Mouse (Mus musculus): ENCODE data around the gene Secisbp2.
"Not testable (repeated sequence)": the region's sequence is repeated elsewhere in the genome, so short reads cannot be mapped to it uniquely, and the experiment has no call there.

Secisbp2 gene

DNA sequence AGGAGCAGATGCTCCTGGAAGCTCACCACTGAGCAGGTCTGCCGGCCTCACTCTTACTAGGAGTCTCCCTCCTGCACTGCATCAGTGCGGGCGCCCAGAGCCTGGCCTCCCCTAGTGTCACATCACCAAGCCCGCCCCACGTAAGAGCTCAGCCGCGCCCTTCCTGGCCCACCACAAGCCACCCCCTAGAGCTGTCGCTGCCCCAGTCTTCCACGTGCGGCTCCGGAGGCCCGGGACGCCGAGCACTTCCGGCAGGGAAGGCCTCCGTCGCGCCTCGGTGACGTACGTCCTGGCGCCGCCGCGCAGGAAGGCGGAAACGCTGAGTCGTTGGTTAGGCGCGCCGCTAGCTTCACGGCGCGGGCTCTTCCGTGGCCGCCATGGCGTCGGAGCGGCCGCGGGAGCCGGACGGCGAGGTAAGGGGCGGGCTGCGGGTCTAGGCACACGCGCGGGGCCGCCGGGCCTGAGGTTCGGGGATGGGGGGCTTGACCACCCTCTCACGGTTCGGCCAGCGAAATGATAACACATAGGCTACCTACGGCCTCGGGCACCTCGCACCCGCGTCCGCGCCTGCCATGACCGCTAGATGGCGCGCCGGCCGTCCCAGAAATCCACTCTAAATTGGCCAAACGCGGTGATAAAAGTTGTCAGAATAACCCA is at the start of gene Secisbp2:
TSS of gene Secisbp2 (plus strand) at position 290 of the 657 bp plus-strand sequence.
- DNase-seq (ENCODE audit: low spot score) = peak; percentile 84

DNA sequence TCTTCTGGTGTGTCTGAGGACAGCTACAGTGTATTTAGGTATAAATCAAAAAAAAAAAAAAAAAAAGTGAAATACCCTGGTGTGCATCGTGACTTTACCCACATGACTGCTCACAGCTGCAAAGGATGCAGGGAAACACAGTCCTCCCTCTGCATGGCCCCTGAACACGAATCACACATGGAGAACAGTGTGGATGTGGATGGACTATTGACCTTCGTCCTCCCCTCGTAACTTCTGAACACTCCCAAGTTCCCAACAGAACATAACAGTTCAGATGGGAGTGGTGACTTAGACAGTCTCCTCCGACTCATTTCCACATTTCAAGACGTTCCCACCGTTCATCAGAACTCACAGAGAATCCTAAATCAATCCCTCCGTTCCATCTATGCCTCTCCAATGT is 48.7 kb upstream of the Secisbp2 start:
- DNase-seq (ENCODE audit: low spot score) = no peak

DNA sequence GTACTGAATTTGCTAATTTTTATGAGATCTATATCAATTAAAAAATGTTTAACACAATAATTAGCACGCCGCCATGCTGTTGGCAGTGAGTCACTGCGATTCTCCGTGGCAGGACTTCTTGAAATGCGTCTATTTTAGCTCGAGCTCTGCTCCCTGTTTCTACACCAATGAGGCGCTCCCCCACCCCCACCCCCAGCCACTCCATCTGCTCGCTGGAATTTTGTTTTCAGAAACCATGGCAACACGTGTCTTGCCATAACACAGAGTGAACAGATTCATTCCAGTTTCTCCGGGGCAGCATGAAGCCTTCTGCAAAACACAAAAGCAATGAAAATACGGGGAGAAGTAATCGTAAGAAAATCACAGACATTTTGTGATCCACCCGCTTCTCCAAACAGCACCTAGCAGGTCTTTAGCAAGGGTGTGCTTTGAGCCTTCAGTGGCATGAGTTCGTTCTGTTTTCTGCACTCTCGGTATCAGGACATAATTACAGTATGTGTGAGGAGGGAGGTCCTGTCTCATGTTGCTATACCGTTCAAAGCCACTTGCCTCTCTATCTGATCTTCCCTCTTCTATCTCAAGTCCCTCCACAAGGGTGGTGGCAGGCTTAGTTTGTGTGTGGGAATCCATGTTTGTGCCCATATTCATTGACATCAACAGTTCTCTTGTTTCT is 48.1 kb upstream of the Secisbp2 start:
- no peak for DNase-seq (ENCODE audit: low spot score)

DNA sequence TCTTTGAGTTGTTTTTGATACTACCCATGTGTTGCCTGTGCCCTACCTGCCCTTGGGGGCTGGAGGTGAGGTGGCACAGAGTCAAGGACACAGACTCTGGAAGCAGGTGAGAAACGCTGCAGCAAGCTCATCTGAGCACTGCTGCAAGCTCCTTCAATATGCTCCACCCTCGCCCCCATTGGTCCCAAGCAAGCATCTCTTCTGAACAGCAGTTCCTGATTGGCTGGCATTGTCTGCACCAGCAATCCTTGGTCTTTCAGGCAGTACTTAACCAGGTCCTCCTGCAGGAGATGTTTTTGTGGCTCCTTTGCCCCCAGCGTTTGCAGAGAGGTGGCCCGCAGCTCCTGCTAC is 47.6 kb upstream of the Secisbp2 start:
- DNase-seq (ENCODE audit: low spot score) = no peak

DNA sequence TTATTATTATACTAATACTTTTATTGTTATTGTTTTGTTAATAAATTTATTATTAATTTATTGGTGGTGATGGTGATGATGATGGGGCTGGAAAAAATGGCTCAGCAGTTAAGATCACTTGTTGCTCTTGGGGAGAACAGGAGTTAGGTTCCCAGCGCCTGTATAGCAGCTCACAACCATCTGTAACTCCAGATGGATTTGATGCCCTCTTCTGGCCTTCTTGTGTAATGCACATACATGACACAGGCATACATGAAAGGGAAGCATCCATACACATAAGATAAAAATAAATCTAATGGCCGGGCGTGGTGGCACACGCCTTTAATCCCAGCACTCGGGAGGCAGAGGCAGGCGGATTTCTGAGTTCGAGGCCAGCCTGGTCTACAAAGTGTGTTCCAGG is 42.3 kb upstream of the Secisbp2 start:
- no peak for DNase-seq (ENCODE audit: low spot score)

DNA sequence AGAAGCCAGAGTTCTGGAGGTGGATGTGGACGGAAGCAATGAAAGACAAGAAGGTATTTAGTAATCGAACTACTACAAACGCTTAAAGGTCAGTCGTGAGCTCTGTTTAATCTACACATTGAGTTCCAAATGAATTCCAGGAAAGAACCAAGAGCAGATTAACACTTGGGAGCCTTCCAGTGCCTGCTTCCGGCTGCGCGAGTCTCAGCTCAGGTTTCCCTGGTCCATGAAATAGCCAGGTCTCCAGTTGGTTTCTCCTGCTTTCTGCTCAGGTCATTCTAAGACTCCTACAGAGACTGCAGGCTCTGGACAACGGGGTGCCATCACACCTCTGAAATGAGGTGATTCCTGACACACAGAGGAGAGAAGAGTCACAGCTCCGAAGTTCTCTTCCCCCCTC is 40.4 kb upstream of the Secisbp2 start:
- no peak for DNase-seq (ENCODE audit: low spot score)

DNA sequence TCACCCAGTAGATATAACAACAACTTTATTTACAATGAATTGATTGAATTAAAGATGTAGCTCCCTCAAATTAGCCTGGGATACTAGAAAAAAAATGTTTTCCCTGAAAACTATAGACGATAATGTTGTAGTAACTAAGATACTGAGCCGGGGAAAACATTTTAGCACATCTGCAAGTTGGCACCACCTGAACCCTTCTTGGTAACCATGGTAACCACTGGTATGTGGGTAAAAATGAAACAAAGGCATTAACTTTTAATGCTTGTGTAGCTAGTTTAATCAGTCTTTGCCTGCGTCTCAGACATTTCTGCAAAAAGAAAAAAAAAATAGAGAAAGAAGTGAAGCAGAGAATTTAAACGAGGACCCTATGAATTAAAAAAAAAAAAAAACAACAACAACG is 40.0 kb upstream of the Secisbp2 start:
- no peak for DNase-seq (ENCODE audit: low spot score)

DNA sequence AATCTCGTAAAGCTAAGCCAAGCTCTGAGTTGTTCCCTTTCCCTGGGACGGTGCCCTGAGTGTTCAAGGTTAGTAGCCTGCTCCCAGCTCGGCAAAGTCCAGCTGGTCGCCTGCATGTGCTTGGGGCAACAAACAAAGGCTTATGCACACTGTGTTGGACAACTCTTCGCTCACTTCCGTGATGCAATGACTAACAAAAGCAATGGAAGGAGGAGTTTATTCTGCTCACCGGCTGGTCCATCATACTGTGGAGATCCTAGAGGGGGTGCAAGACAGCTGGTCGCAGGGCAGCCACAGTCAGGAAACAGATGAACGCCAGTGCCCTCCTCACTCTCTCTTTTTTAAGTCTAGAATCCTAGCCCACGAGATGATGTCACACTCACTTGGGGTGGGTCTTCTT is 35.7 kb upstream of the Secisbp2 start:
- DNase-seq (ENCODE audit: low spot score) = no peak

DNA sequence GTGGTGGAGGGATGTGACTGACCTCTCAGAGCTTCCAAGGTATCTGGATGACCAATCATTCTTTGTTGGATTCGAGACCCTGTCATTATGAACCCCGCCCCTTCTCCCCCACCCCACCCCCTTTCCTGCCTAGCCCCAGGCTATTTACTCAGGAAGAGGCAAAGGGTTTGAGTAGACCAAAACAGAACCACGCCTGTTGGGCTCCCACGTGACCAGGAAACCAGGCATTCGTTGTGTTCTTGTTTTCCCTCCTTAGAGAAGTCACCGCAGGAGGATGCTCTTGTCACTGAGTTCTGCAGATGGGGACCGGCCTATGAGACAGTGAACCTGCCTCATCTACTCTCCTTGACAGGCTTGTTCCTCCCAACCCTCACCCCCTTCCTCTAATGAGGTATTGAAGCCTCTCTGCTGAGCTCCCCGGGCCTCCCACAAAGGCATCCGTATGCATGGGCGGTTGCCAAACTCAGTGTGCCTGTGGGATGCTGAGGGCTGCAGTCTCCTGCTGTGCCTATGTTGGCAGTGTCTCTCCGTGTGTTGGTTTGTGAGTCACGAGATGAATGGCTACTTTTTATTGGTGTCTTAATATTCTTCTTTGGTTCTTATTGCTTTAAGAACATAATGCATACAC is 35.0 kb upstream of the Secisbp2 start:
- no peak for DNase-seq (ENCODE audit: low spot score)

DNA sequence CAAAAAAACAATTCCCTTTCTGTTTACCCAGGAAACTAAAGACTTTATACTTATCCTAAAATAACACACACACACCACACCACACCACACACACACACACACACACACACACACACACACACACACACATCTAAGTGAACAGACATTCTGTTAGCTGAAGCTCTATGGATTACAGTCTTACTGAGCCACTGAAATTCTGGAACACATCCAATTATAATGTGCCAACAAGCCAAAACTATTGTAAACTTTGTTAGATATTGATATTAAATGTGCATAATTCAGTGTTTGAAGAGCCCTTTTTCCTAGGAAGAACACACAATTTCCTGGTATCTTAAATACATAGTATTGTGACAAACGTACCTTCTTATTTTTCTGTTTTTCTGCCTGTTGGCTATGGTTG is 34.2 kb upstream of the Secisbp2 start:
- DNase-seq (ENCODE audit: low spot score) = no peak

DNA sequence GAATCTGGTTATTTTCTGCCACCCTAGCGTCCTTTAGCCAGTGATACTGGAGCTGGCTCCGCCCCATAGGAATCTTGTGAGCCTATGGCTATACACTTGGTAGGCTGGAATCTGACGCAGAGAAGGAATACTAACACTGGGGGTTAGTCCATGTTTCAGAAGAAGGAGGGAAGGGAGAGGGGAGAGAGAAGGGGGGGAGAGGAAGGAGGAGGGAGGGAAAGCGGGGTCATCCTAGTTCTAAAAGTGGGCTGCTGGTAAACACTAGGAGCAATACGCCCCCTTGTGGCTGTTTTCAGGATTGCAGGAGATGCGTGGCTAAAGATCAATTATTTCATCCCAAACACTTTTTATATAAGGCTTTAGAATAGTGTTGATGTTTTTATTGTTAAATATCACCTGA is 33.6 kb upstream of the Secisbp2 start:
- DNase-seq (ENCODE audit: low spot score) = no peak

DNA sequence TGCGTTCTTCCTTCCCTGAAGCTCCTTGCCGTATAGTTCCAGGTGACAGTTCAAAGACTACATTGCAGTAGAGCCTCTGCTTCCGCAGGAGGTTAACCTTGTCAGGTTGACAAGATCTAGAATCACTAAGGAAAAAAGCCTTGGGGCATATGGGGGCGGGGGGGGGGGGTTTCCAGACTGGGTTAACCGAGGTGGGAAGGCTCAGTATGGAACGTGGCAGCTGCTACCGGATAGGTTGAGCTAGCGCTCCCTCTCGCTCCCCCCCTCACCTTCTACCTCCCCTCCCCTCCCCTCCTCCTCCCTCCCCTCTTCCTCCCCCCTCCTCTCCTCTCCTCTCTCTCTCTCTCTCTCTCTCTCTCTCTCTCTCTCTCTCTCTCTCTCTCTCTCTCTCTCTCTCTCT is 32.9 kb upstream of the Secisbp2 start:
- DNase-seq (ENCODE audit: low spot score) = no peak

DNA sequence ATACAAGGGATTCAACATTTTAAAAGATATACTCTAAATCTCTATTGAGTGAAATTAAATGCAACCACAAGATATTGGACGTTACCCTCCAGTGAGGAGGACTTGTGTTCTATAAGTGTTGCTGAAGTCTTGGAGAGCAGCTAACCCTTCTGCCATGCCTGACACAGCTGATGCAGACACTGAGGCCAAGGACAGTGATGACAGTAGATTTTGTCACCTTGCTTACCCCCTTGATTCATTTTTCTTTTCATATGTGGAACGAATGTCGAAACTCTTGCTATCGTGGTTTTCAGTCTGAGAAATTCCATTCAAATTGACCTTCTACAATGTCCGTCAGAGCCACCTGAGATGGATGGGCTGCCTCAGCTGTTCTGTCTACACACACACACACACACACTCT is 28.9 kb upstream of the Secisbp2 start:
- DNase-seq (ENCODE audit: low spot score) = no peak

DNA sequence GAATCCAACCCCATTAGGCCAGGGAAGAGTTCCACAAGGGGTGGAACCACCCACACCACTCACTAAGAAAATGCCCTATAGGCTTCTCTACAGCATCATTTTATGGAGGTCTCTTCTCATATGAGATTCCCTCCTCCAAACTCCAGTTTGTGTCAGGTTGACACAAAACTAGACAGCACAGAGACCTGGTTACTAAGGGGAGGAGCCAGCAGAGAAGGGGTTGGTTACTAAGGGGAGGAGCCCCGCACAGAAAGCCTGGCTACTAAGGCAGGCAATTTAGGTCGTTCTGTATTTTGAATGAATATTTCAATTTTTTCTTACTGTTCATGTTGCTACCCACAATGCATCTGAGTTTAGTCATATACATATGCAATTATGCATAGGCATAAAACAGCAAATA is 27.8 kb upstream of the Secisbp2 start:
- DNase-seq (ENCODE audit: low spot score) = no peak

DNA sequence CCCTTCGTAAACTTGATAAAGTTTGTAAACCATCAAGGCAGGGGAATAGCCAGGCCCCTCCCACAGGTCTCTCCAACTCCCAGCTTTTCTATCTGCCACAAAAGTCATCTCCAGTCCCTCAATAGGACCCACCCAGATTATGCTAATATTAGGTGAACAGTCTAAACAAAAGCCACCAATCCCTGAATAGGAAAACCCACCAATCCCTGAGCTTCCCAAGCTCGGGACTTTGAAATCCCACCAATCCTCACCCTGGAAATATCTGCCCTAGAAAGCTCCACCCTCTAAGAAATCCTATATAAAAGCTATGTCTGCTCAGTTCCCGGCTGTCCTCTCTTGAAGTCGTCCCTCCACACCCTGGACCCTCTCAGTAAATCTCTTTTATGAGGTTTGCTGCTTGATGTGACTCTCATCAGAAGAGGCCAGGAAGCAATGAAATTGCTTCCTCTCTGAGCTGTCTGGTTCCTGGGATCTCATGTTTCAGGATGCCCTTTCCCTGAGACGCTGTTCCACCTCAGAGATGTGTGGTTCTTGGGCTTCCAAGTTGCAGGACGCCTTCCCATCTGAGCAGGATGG is 23.1 kb upstream of the Secisbp2 start:
- no peak for DNase-seq (ENCODE audit: low spot score)

DNA sequence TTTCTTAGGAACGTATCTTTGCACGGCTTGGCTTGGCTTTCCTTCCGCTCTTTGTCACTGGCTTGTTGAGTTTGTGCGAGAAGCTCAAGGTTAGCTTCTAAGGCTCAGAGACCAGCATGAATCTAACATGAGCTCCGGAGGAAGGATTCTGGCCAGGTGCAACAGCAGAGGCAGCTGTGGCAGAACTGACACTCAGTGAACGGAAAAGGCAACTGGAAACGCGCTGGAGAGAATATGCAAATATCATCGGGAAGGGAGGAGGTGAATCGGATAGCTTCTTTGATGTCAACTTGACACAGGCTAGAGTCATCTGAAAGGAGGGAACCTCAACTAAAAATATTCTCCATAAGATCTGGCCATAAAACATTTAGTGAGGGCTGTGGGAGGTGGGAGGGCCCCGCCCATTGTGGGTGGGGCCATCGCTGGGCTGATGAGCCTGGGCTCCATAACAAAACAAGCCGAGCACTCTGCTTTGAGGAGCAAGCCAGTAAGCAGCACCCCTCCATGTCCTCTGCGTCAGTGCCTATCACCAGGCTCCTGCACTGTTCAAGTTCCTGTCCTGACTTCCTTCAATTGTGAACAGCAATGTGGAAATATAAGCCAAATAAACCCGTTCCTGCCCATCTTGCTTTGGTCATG is 20.0 kb upstream of the Secisbp2 start:
- DNase-seq (ENCODE audit: low spot score) = no peak

DNA sequence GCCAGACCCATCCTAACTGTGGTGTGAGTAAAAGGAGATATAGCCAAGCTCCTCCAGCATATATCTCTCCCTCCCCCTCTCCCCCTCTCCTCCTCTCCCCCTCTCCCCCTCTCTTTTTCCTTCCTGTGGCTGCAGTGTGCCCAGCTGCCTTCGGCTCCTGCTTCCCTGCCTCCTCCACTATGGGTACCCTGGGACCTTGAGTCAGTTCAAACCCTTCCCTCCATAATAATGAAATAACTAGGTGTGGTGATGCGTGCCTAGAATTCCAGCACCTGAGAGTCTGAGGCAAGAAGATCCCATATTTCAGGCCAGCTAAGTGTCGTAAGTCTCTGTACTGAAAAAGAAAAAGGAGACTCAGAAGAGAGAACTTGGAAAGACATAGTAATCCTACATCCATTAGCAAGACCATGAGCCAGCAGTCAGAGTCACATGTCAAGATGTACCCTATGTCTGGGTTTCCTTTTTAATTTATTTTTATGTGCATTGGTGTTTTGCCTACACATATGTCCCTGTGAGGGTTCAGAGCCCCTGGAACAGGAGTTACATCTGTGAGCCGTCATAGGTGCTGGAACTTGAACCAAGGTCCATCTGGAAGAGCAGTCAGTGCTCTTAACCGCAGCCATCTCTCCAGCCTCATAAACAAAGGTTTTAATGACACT is 18.8 kb upstream of the Secisbp2 start:
- no peak for DNase-seq (ENCODE audit: low spot score)

DNA sequence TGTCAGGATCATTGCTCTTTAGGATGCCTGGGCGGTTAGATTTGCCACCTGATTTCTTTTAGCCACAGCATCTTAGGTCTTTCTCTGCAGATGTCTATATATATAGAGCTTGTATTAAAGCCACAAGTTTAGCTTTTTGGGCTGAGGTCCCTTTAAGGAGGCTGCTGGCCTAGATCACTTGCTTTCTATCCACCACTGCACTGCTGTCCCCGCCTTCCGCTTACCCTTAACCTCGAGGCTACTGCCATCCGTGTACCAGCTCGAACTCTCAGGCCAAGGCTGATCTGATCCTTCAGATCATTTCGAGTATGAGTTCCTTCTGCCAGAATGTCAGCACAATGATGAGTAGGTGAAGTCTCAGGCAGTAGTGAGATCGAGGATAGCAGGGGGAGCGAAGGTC is 16.1 kb upstream of the Secisbp2 start:
- not testable (repeated sequence) for DNase-seq (ENCODE audit: low spot score)

DNA sequence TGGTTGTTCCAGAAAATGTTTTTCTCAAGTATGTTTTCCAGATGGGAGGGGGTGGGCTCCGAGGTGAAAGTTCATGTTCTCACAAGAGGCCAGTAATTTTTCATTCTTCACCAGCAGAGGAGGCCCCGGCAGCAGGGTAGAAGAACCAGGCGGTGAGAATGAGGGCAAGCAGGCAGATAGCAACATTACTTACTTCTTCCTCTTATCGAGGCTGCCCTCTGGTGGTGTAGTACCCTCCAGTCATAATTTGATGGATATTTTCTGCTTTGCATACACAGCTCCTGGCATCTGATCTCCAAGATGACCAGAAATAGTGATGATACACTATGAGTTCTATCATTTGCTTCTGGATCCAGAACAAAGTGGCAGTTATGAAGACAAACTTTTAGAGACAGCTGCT is 12.5 kb upstream of the Secisbp2 start:
- no peak for DNase-seq (ENCODE audit: low spot score)

DNA sequence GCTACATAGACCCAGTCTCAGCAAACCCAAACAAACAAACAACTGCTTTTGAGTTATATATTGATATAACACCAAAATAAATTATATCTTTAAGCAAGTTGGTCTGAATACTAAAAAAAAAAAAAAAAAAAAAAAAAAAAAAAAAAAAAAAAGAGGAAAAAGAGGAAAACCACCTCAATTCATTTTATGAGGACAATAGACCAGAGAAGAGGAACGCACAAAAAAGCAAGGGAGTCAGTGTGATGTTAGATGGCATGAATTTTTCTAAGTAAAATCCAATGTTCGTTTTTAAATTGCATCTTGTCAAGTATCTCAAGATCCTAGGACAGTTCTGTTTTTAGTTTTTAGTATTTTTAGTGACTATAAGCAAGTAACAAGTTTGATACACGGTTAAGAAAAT is 10.1 kb upstream of the Secisbp2 start:
- DNase-seq (ENCODE audit: low spot score) = no peak

DNA sequence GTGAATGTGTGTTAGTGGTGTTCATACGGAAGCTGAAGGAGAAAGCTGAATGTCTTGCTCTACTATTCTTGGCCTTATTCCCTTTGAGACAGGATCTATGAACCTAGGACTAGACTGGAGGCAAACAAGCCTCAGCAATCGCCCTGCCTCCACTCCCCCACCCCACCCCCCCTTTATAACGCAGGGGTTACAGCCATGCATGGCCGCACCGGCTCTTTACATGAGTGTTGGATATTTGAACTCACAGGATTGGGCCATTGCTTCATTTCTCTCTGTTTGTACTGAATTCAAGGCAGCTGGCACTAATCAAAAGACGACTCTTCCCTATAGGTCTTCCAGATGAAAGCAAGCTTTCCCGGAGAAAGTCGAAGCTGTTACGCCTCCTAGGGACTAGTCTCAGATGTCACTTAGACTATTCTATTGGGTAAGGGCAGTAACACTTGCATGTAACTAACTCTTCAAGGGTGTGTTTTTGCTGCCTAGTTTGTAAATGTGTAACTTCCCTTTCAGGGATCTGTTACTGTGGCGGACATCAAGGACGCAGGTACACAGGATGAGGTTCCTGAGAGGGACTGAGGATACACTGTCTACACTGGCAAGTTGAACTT is 9.2 kb upstream of the Secisbp2 start:
- no peak for DNase-seq (ENCODE audit: low spot score)

All from ovary, postnatal 10 days (tissue).